Mouse (Mus musculus) cerebellum, adult 11-12 months (tissue): ENCODE measurements around the gene Homer2.

ENCODE experiments used
- DNase-seq: peaks from one replicate; pipeline ENCODE4 v3.0.0; 2022

Gene Homer2

GRCm38 (mm10) chr7:81578413-81578812 is 128.9 kb downstream of the Homer2 start:
- no peak for DNase-seq

DNA sequence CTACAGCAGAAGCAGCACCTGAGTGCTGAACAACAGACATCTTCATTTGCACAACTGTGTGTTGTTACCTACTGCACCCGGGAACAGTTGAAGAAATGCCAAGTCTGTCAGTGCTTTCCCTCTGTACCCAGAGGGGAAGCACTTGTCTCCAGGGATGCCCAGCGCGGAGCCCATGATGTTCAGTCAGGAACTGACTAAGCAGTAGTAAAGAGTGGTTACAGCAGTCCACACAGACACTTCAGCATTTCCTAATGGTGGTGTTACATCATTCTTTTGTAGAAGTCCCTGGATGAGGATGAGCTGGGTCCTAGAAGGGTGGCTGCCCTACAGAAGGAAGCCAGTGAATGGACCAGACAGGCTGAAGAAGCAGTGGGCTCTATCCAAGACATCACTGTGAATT is 129.5 kb downstream of the Homer2 start:
- DNase-seq, result no peak

- DNase-seq, result no peak
These were observed 131.7 kb downstream of the Homer2 start for GRCm38 (mm10) chr7:81575606-81576005.

GRCm38 (mm10) chr7:81573821-81574220 is 133.5 kb downstream of the Homer2 start:
- DNase-seq, result no peak

- no peak for DNase-seq
These were observed 133.9 kb downstream of the Homer2 start for GRCm38 (mm10) chr7:81573397-81573796.

- DNase-seq, result no peak
These were observed 134.6 kb downstream of the Homer2 start for GRCm38 (mm10) chr7:81572610-81573268.

DNA sequence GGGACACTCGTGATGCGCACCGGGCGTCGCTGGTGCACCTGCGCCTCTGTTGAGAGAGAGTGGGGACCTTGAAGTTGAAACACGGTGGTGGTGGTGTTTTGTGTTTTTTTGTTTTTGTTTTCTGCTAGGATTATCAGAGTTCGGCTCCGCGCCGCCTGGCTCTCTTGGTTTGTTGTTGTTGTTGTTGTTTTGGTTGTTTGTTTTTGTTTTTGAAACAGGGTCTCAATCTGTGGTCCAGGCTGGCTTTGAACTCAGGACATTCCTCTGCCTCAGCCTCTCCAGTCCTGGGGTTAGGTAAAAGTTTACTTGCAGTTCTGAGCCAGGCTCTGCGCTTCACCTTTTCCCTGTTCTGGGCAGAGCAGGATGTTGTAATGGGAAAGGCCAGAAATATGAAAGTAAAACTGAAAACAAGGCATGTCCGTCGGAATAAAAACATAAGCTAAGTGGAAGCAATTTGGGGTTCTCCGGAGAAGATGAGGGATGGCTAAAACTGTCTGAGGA is 135.3 kb downstream of the Homer2 start:
- DNase-seq, result no peak

DNA sequence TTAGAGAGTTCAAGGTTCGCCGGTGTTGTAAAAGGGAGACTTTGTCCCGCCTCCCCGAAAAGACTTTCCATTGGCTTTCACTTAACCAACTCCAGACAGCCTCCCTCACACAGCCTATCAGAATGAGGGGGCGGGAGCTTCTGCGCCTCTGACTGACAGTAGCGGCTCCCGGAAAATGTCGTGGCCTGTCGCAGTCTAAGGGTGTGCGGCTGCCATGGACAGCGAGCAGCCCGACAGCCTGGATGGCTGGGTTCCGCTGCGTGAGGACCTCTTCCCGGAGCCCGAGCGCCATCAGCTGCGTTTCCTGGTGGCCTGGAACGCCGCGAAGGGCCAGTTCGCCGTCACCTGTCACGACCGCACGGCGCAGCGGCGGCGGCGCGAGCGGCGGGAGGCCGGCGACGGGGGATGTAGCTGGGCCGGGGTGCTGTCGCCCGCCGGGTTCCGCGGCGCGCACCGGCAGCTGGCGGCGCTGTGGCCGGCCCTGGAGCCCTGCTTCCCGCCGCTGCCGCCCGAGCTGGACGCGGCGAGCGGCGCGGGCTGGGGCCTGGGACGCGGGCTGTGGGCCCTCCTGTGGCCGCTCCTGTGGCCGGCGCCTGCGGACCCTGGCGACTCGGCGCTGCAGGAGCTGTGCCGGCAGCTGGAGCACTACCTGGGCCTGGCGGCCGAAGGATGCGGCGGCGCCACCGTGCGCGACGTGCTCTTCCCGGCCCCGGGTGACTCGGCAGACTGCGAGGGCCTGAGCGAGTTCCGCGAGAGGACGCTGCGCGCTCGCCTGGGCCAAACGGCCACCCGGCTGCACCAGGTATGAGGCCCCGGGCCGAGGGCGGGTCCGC is 136.0 kb downstream of the Homer2 start, which contains the start of gene Whamm:
Gene Whamm, plus strand, starts transcription at position 159 of the 833 bp plus-strand sequence.
- peak; percentile 91 for DNase-seq

DNA sequence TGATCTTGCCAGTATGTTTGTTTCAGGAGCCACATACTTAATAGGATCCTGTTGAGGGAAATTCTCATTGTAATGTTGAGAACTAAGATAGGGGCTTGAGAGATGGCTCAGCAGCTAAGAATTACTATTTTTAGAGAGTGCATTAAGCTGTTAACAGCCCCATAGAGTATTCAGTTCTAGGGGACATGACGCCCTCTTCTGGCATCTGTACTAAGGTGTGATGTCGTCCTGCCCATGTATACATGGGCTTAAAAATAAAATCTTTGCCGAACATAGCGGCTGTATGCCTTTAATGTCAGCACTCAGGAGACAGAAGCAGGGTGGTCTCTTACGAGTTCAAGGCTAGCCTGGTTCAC is 136.6 kb downstream of the Homer2 start:
- DNase-seq, result no peak

DNA sequence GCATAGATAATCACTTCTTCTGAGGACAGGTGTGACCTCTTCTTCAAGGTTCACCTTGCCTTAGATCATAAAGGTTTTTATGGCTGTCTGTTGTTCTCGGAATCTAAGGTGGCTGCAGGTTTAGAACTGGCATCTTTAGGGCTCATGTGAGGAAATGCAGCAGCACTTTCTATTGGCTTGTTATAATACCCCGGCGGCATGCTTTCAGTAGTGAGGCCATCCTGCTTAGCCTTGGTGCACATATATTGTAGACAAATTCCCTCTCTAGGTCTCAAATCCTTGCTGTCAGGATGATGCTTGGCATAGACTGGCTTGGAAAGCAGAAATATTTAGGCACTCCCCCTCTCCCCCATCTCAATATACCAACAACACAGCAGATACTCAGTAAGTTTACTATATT is 137.1 kb downstream of the Homer2 start:
- no peak for DNase-seq

DNA sequence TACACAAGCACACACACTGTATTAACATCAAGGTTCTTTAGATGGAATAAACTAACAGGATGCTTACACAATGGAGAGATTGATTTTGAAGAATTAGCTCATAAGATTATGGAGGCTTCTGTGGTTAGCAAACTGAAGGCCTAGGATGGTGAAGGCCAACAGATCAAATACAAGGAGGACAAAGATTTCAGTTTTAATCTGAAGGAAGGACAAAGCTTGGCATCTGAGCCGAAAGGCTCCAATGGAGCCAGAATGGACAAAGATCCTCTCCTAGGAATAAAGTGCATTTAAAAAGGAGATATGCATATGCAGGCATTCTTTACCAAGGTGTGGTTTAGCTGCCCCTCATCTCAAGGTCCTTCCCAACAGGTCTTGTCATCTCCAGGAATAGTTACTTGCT is 137.5 kb downstream of the Homer2 start:
- no peak for DNase-seq

DNA sequence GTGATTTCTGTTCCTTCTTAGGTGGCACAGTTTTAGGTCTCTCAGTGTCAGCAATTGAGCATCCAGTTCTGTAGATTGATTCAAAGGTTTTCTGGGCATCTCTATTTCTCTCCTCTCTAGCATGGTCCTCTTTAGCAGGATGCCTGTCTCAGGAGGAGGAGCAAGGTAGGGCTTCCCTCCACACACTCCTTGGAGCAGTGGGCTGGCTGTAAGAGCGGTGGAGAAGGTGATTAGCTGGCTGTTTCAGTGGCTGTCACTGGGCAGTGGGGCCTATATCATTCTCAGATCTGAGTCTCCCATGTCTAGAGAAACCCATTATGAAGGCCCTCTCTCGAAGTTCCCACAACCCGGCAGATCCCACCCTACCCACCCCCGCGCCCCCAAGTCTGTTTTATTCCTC is 139.9 kb downstream of the Homer2 start:
- DNase-seq, result no peak

DNA sequence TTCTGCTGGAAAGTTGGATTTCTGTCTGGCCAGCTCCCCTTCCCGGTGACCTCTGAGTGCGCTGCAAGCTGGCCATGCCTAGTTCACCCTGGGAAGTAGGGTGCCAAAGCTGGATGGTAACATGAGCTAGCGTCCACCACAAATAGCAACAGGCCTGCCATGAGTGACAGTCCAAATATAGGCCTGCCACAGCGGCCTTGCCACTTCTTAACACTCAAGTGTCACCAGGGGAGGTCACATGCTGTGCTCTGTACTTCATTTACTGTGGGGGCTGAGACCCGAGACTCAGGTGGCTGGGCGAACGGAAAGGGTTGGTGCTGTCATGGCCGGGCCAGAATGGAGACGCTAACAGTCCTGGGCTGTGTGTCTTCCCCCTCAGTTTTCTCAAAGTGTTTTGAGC is 140.4 kb downstream of the Homer2 start, which contains the start of gene Fsd2:
Gene Fsd2, minus strand, starts transcription at position 53 of the 400 bp plus-strand sequence.
- DNase-seq, result no peak

GRCm38 (mm10) chr7:81566332-81566731 is 141.0 kb downstream of the Homer2 start:
- DNase-seq, result no peak

DNA sequence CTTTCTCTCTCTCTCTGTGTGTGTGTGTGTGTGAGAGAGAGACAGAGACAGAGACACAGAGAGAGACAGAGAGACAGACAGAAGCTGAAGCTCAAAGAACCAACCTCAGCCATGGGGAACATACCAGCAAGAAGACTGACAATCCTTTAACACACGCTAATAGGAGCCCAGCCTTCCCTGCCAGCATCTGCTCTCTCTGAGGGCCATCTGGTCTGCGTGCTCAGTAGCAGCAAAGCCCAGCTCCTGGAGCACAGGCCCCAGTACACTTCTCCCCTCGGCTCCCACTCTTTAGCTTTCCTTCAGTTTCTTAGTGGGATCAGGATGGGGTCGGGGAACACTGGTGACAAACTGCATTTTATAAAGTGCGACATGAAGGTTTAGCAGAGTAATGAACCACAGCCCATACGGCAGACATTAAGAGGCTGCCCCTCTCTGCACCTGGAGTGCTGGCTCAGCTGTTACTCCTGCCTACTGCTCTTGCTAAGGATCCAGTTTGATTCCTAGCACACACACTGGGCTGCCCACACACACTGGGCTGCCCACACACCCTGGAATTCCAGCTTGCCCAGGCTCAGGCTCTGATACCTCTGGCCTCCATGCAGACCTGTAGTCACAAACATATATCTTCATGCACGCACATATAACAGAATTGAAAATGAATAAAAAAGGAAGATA is 141.8 kb downstream of the Homer2 start:
- peak; percentile 24 for DNase-seq

GRCm38 (mm10) chr7:81564766-81565165 is 142.6 kb downstream of the Homer2 start:
- DNase-seq, result no peak

- DNase-seq, result no peak
These were observed 143.8 kb downstream of the Homer2 start for GRCm38 (mm10) chr7:81563506-81564015.

DNA sequence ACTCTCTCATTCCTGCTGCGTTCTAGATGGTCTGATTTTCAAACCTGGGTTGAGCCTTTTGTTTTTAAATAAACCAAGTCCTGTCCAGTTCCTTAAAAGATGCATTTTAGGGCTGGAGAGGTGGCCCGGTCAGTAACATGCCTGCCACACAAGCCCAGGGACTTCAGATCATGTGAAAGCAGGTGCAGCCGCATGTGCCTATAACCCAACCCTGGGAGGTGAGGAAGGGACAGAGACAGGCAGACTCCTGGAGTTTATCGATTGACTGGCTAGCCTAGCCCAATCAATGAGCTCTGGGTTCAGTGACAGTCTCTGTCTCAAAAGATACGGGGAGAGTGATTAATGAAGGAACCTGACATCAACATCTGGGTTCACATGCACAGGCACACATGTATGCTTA is 146.1 kb downstream of the Homer2 start:
- DNase-seq, result no peak

DNA sequence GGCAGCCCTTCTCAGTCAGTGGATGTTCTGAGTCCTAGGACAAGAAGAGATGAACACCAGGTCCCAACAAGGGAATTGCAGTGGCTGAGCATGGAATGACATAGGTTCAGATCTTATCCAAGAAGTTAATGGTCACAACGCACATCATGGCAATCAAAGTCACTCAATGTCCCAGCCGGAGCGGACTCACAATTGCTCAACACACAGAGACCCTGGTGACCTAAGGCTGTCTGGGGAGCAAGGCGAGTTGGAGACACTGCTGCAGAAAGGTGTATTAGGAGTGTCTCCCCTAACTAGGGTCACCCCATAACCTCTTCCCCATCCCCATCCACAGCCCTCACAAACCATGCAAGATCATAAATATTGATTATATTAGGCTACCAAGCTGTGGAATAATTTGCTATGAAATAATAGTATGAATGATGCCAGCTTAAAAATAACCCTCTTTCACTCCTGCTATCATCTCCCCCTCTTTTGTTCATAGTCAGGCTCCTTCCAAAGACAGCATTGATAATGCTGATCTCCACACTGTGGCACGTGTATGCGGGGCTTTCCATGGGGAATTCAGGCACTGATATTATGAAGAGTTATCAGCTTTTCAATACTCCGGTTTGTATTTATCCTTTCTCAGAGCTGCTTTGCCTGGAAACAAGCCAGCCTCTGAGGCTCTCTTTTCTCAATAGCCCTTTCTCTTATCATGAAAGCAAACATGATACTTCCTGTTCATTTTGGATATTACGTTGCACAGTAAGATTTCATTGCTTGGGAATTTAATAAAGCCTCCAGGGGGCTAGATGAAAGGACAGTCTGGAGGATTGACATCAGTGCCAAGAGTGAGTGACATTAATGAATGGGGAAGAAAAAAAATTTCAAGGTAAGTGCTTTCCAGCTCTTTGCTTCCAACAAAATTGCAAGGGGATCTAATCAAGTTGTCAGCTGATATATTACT is 147.0 kb downstream of the Homer2 start:
- DNase-seq, result no peak

GRCm38 (mm10) chr7:81559231-81559980 is 147.9 kb downstream of the Homer2 start:
- DNase-seq, result no peak

- no peak for DNase-seq
These were observed 149.4 kb downstream of the Homer2 start for GRCm38 (mm10) chr7:81557985-81558360.
